Mouse (Mus musculus): ENCODE measurements at regions not wholly inside any gene's neighbourhood (a gene's known extent, or its start where the extent isn't known, plus 50 kb on each side); places are given as distances from the start of the nearest gene placed in this dataset.

DNA sequence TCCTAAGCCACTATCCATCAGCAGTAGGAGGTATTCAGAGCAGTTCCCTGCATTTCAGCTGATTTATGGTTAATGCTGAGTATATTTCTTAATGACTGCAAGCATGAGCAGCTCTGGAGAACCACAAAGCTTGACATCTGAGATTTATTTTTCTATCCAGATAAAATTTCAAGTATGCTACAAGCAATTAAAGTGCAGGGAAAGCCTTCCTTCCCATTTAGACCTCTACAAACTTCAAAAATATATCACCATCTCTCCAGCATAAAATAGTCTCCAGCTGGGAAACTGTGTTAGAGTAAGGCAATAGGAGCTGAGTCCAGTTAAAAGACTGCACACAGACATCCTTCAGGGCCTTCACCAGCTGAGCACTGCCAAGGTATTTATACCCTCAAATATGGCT is 546.2 kb upstream of the Chordc1 start:
- no peak for TF ChIP-seq CTCF (conservative IDR thresholded peaks at IDR 0.05; ENCODE audit: low read length)
- TF ChIP-seq POU5F1 (IDR thresholded peaks at IDR 0.05; ENCODE audit: borderline replicate concordance, low read length): no peak
- no peak for TF ChIP-seq NANOG (IDR thresholded peaks at IDR 0.05; ENCODE audit: borderline replicate concordance, low read length)

Measured in E14TG2a.4 (cell line).